Mouse (Mus musculus): ENCODE data around the gene Psat1. TPM values are rescaled to one million over a fixed set of nuclear protein-coding genes. Genes with fewer than 3 reads are reported as not detected.

The Psat1 gene
- polyA plus RNA-seq, 1 experiment from 2014 or later: 75.1 TPM

DNA sequence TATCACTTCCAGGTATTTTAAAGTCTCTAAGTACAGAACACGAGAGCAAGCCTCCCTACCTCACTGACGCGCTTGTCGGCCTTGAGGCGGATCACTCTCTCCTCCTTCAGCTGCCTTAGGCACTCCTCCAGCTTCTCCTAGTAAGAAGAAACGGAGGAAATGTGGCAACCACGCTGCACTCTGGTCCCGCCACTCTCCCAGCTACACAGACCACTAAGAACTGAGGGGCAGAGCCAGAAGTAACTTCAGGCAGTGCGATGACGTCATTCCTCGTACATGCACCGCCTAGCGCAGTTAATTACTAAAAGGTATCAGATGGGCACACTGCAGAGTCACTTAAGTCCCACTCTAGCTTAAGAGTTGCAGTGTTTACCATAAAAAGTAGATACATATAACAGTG, 15.2 kb upstream of the Psat1 start:
- H3K27me3 ChIP-seq: no peaks in the 10 kb centered on the region
- no peak overlapping the region for H3K4me3 ChIP-seq
- no peak for ATAC-seq (ENCODE audit: insufficient number of reproducible peaks, insufficient read depth, low FRiP score, low TSS enrichment, low read depth)
- no peak overlapping the region for H3K27ac ChIP-seq
- H3K9me3 ChIP-seq: no peaks in the 10 kb centered on the region
- H3K4me1 ChIP-seq: no peaks in the 10 kb centered on the region
- no peak overlapping the region for H3K9ac ChIP-seq
- WGBS: 65% methylated on average over 13 of the region's 13 CpGs
- no peak overlapping the region for H3K4me2 ChIP-seq
- H3K36me3 ChIP-seq: peaks cover 43% of the 10 kb centered on the region

DNA sequence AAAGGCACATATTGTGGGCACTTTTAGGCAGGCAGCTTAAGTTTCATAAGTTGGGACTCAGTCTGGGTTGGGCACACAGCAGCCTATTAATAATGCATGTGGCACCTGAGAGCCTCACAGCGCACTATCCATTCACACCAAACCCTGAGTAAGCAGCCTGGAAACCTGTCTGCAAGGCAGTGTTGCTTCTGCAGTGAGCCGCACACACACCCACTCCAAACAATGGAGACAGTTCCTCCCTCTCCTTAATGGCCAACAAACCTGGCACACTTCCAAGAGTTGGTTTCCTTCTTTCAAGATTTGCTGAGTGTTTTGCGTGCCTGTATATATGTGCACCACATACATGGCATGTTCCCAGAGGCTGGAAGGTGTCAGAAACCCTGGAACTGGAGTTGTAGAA, 3.1 kb upstream of the Psat1 start:
- WGBS: 75% methylated on average over 3 of the region's 3 CpGs

DNA sequence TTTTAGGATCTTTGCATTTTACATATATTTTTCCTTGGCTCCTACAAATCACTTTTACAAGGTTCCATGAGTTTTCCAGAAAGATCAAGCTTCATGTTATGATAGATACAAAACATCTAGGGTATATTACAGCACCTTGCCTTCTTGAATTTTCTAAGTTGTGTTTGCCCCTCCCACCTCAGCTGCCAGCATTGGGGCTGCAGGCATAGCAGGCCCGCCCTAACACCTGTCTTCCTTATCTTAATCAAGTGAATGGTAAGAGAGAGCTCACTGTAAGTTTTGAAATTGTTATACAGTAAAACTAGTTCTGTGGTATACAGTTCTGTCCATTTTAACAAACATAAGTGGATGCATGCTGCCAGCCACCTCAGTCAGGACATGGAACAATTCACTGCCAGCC, 1.7 kb upstream of the Psat1 start:
- no peak overlapping the region for H3K4me2 ChIP-seq
- 78% methylated on average over 1 of the region's 1 CpGs for WGBS

More for the DNA sequence above, 3.1 kb upstream of the Psat1 start:
- no peak overlapping the region for H3K4me3 ChIP-seq
- peaks cover 8% of the 10 kb centered on the region for H3K36me3 ChIP-seq
- no peak overlapping the region for H3K4me2 ChIP-seq
- ATAC-seq (ENCODE audit: insufficient number of reproducible peaks, insufficient read depth, low FRiP score, low TSS enrichment, low read depth): no peak
- H3K27ac ChIP-seq: no peak overlapping the region
- H3K27me3 ChIP-seq: no peaks in the 10 kb centered on the region
- H3K4me1 ChIP-seq: 0 out of 2 replicates have a peak, but pooled peaks cover 6% of the 10 kb centered on the region
- no peaks in the 10 kb centered on the region for H3K9me3 ChIP-seq
- H3K9ac ChIP-seq: no peak overlapping the region

DNA sequence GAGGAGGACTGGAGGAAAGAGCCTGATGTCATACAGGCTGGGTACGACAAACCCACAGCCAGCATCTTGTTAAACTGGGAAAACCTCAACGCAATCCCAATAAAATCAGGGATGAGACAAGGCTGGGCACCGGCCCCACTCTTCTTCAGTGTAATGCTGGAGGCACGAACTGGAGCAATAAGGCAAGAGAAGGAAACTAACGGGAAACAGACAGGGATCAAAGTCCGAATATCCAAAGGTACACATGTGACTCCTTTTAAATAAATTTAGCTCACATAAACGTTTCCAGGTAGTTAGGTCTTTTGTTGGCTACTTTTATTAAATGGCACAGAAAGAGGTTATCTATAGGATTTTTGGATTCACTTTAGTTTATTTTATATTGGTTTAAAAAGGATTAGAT, 1.3 kb upstream of the Psat1 start:
- H3K27me3 ChIP-seq: no peaks in the 10 kb centered on the region
- H3K4me2 ChIP-seq: no peak overlapping the region
- 0 out of 2 replicates have a peak, but pooled peaks cover 6% of the 10 kb centered on the region for H3K4me1 ChIP-seq
- H3K27ac ChIP-seq: no peak overlapping the region
- no peak for ATAC-seq (ENCODE audit: insufficient number of reproducible peaks, insufficient read depth, low FRiP score, low TSS enrichment, low read depth)
- WGBS: 52% methylated on average over 7 of the region's 7 CpGs
- H3K9ac ChIP-seq: no peak overlapping the region
- no peaks in the 10 kb centered on the region for H3K36me3 ChIP-seq
- H3K4me3 ChIP-seq: no peak overlapping the region
- H3K9me3 ChIP-seq: no peaks in the 10 kb centered on the region

More for the DNA sequence above, 1.7 kb upstream of the Psat1 start:
- Histone ChIP-seq H3K27me3 (no peaks in the 10 kb centered on the region), H3K4me3 (no peak overlapping the region), H3K9me3 (no peaks in the 10 kb centered on the region), H3K9ac (no peak overlapping the region), H3K36me3 (no peaks in the 10 kb centered on the region), H3K27ac (no peak overlapping the region), H3K4me1 (0 out of 2 replicates have a peak, but pooled peaks cover 6% of the 10 kb centered on the region)
- no peak for ATAC-seq (ENCODE audit: insufficient number of reproducible peaks, insufficient read depth, low FRiP score, low TSS enrichment, low read depth)

DNA sequence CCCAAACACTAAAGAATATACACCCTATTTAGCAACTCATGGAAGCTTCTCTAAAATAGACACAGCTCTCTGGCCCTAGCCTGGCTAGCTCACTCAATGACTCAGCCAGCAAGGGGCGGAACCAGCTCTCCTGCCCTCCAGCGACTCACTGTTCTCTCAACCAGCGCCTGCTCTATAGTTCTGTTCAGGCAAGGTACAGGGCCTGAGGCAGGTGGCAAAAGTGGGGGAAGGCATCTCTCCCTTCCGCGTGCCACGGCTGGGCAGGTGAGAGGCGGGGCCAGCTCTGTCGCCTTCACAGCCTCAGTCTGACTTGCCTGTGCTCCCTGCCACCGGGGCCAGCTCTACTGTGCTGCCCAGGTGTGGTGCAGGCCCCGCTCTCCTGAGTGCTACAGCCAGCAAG, 474 bp downstream of the Psat1 start:
- H3K4me3 ChIP-seq: no peak overlapping the region
- H3K4me1 ChIP-seq: 0 out of 2 replicates have a peak, but pooled peaks cover 4% of the 10 kb centered on the region
- no peaks in the 10 kb centered on the region for H3K36me3 ChIP-seq
- no peak overlapping the region for H3K27ac ChIP-seq
- H3K9me3 ChIP-seq: no peaks in the 10 kb centered on the region
- H3K9ac ChIP-seq: no peak overlapping the region
- H3K27me3 ChIP-seq: no peaks in the 10 kb centered on the region
- WGBS: 62% methylated on average over 10 of the region's 10 CpGs
- H3K4me2 ChIP-seq: no peak overlapping the region
- no peak for ATAC-seq (ENCODE audit: insufficient number of reproducible peaks, insufficient read depth, low FRiP score, low TSS enrichment, low read depth)

DNA sequence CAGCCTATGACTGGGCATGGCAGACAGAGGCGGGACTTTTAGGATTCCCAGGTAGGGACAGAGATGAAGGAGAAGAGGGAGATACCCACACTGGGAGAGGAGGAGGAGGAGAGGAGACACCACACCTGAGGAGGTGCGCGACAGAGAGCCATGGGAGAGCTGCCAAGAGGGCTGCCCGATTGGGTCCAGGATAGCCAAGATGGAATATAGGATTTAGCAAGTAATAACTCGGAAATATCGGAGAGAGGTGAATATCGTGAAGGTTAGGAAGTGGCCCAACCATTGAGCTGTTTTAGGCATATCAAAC, 4.1 kb downstream of the Psat1 start:
- Histone ChIP-seq H3K4me2 (no peak overlapping the region), H3K36me3 (no peaks in the 10 kb centered on the region), H3K27ac (no peak overlapping the region), H3K4me3 (no peak overlapping the region), H3K9me3 (no peaks in the 10 kb centered on the region), H3K4me1 (no peaks in the 10 kb centered on the region), H3K27me3 (no peaks in the 10 kb centered on the region), H3K9ac (no peak overlapping the region)
- no peak for ATAC-seq (ENCODE audit: insufficient number of reproducible peaks, insufficient read depth, low FRiP score, low TSS enrichment, low read depth)
- 72% methylated on average over 7 of the region's 7 CpGs for WGBS

DNA sequence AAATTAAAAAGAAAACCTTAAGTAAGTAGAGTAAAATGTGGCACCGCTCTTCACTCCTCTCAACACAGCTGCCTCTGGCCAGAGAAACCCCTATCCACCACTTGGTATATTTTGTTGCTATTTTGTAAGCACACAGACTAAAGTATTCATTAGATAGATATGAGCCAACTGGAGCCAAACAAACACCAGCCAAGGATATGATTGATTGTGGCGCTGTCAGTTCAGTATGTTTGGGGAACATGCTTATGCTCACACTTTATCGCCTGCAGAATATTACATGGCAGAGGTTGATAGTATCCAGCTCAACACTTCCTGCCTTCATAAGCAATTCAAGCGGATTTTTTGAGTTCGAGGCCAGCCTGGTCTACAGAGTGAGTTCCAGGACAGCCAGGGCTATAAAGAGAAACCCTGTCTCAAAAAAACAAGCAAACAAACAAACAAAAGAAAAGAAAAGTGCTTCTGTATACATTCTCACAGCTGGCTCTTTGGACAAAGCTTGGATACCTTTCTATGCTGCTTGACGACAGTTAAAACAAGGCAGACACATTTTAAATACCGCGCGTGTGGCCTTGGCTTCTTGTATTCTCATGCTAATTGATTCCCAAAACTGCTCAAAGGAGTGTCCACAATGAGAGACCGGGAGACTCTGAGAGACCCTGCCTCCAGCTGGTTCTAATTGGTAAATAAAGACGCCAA, 4.6 kb downstream of the Psat1 start:
- no peaks in the 10 kb centered on the region for H3K27me3 ChIP-seq
- H3K9me3 ChIP-seq: no peaks in the 10 kb centered on the region
- no peak overlapping the region for H3K4me3 ChIP-seq
- 57% methylated on average over 11 of the region's 11 CpGs for WGBS
- H3K36me3 ChIP-seq: no peaks in the 10 kb centered on the region
- no peaks in the 10 kb centered on the region for H3K4me1 ChIP-seq
- no peak overlapping the region for H3K27ac ChIP-seq
- H3K4me2 ChIP-seq: no peak overlapping the region
- no peak overlapping the region for H3K9ac ChIP-seq
- ATAC-seq (ENCODE audit: insufficient number of reproducible peaks, insufficient read depth, low FRiP score, low TSS enrichment, low read depth): no peak

DNA sequence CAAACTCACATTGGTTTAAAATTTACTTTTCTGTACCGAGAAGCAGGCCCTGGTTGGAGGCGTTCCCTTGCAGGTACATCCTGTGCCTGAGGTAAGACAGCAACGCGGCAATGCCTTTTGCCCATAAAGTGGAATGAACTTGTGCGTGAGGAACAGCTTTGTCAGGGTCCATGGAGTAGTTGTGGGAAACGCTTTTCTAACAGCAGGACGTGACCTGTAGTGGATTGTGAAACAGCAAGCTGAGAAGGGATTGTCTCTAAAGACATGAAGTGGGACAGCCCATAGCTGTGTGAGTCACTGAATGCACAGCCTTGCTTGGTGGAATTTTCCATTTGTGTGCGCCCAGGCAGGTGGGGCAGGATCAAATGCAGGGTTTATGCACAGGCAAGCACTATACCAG, 5.7 kb downstream of the Psat1 start:
- Histone ChIP-seq H3K4me2 (no peak overlapping the region), H3K27ac (no peak overlapping the region), H3K9ac (no peak overlapping the region), H3K36me3 (no peaks in the 10 kb centered on the region), H3K27me3 (no peaks in the 10 kb centered on the region), H3K4me1 (no peaks in the 10 kb centered on the region), H3K9me3 (no peaks in the 10 kb centered on the region), H3K4me3 (no peak overlapping the region)
- WGBS: 74% methylated on average over 8 of the region's 8 CpGs
- ATAC-seq (ENCODE audit: insufficient number of reproducible peaks, insufficient read depth, low FRiP score, low TSS enrichment, low read depth): no peak

DNA sequence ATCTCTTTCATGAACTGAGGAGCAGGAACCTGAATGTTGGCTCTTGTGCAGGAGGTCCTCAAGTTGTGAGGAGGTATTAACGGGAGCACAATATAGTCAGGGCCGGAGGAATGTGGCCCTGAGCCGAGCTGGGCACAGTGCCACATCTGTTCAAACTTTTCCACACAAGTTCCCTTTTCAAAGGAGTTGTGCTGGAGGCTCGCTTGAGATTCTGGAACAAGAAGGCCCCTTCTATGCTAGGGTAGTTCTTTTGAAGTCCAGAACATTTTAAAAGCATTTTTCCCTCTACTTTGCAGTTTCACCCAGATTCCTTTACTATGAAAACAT, 21.5 kb downstream of the Psat1 start:
- Histone ChIP-seq H3K27me3 (no peaks in the 10 kb centered on the region), H3K9me3 (no peaks in the 10 kb centered on the region), H3K4me1 (peaks cover 25% of the 10 kb centered on the region), H3K4me2 (peak overlapping the region; percentile 79), H3K4me3 (peak overlapping the region; percentile 61), H3K36me3 (no peaks in the 10 kb centered on the region), H3K27ac (peak overlapping the region; percentile 90), H3K9ac (peak overlapping the region; percentile 59; the same call in 1 of the 2 replicates)
- 3% methylated on average over 4 of the region's 4 CpGs for WGBS
- ATAC-seq (ENCODE audit: insufficient number of reproducible peaks, insufficient read depth, low FRiP score, low TSS enrichment, low read depth): peak; percentile 70

DNA sequence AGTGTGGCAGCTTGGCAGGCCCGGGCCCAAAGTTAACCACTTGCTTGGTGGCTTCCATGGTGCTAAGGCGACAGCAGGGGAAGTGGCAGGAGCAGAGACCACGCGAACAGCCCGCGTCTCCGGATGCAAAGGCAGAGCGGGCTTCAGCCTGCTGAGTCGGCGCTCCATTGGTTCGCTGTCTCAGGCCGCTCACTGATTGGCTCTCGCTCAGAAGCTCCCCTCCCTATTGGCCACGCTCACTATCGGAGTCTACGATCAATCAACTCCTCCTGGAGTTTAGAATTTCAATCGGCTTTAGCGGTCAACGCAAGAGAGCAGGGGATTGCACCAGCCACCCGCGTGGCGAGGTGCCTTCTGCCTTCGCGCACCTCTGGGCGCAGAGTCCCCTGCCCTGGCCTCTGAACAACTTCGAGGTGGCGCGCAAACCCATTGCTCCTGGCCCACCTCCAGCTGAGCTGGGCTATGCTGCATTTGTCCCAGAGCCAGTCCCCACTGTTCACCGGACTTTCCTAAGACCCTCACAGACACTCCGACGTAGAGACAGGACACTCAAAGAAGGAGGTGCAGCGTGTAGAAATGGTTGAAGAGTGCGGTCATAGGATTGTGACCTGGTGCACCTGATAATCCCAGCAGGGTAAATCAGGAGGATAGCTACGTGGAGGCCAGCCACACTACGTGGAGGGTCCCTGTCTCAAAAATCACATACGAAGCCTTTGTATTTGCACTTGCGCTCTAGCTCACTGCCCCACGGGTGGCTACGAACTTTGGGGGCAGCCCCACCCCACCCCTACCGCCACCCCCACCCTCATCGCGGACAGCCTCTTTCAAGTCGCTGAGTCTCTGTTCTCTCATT, 22.0 kb downstream of the Psat1 start:
- Histone ChIP-seq H3K4me3 (peak overlapping the region; percentile 61), H3K27ac (peak overlapping the region; percentile 90), H3K4me1 (peaks cover 25% of the 10 kb centered on the region), H3K9ac (peak overlapping the region; percentile 71), H3K4me2 (peak overlapping the region; percentile 79), H3K27me3 (no peaks in the 10 kb centered on the region), H3K9me3 (no peaks in the 10 kb centered on the region), H3K36me3 (no peaks in the 10 kb centered on the region)
- 1% methylated on average over 43 of the region's 43 CpGs for WGBS
- peak; percentile 96 for ATAC-seq (ENCODE audit: insufficient number of reproducible peaks, insufficient read depth, low FRiP score, low TSS enrichment, low read depth)

DNA sequence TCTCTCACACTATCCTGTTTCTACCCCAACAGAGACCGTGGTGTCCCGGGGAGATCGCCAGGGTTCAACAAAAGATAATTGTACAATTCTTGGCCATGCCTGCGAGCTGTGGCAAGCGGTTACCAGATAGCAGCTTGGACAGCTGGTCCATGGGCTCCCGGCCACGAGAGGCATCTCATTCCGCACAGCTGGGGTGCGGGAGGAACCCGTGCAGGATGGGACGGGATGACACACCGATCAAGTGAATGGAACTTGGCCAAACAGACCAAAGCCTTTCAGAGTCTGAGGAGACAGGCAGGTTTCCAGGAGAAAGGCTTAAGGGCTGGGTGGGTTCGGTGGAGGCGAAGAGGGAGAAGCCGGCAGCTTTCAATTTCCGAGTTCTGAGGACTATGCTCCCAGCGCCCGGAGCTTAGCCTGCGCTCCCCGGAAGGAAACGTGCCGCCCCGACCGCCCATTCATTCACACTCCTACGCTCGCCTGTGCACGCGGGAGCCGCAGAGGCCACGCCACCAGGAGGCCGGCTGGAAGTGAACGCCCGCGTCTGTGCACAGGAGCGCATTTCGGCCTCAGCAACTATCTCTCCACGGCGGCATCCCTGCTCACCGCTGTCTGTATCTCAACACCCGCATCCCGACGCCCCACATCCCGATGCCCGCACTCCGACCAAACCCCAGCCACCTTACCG, 22.8 kb downstream of the Psat1 start:
- peak overlapping the region; percentile 90 for H3K27ac ChIP-seq

More for the DNA sequence above, 22.8 kb downstream of the Psat1 start:
- peak; percentile 58; the same call in 1 of the 2 replicates for ATAC-seq (ENCODE audit: insufficient number of reproducible peaks, insufficient read depth, low FRiP score, low TSS enrichment, low read depth)
- peak overlapping the region; percentile 79 for H3K4me2 ChIP-seq
- H3K36me3 ChIP-seq: no peaks in the 10 kb centered on the region
- WGBS: under 1% methylated on average over 46 of the region's 46 CpGs
- H3K4me1 ChIP-seq: peaks cover 25% of the 10 kb centered on the region
- no peaks in the 10 kb centered on the region for H3K9me3 ChIP-seq
- peak overlapping the region; percentile 71 for H3K9ac ChIP-seq
- H3K27me3 ChIP-seq: no peaks in the 10 kb centered on the region
- peak overlapping the region; percentile 61 for H3K4me3 ChIP-seq

All from embryonic facial prominence, embryonic 13.5 days (tissue).